Mouse (Mus musculus) G1E (cell line): ENCODE data around the gene Slc38a2.

ENCODE experiments used
- CTCF ChIP-seq: IDR thresholded peaks from 2 replicates; pipeline ENCODE4 v1.5.1; 2012; ENCODE audit warnings: low read depth, low read length, inconsistent platforms, mixed read lengths
- GATA1 ChIP-seq: IDR thresholded peaks from 2 replicates; pipeline ENCODE4 v1.6.1; 2012; ENCODE audit warnings: borderline replicate concordance, low read length, inconsistent platforms, mixed read lengths
- POLR2AphosphoS5 ChIP-seq: IDR thresholded peaks from 2 replicates; pipeline ENCODE4 v1.6.1; 2012; ENCODE audit warnings: low read depth, low read length, inconsistent platforms; ENCODE audit not compliant: insufficient replicate concordance
- TAL1 ChIP-seq: conservative IDR thresholded peaks from 2 replicates; pipeline ENCODE4 v1.6.1; 2012; ENCODE audit warnings: low read depth, low read length, inconsistent platforms, mixed read lengths

DNA sequence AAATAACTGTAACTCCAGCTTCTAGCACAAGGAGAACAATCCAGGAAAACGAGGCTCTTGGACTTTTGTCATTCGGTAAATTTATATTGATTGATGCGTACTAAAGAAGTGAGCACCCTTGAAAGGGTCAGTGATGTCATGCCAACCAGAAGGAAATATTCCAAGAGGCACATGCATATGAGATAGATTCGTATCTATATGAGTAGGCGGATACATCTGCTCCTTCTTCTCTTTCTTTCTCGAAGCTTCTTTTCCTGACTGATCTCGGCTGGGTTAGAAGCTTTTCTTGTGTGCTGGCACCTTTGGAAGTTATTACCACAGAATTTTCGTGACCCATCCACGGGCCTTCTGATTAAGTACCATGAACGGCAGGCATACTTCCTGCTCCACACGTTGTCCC, 12.1 kb upstream of the Slc38a2 start:
- TF ChIP-seq CTCF (no peak), GATA1 (no peak), TAL1 (no peak), POLR2AphosphoS5 (no peak)
